Mouse (Mus musculus) spleen, postnatal 36 days (tissue): ENCODE results near the gene Cers3.

Source experiments
- DNase-seq, 2 experiments: peaks; one replicate each; pipeline ENCODE4 v3.0.0; 2022; ENCODE audit warnings: low spot score in 2 of 2, mixed read lengths in 1 of 2

Cers3 gene

DNA sequence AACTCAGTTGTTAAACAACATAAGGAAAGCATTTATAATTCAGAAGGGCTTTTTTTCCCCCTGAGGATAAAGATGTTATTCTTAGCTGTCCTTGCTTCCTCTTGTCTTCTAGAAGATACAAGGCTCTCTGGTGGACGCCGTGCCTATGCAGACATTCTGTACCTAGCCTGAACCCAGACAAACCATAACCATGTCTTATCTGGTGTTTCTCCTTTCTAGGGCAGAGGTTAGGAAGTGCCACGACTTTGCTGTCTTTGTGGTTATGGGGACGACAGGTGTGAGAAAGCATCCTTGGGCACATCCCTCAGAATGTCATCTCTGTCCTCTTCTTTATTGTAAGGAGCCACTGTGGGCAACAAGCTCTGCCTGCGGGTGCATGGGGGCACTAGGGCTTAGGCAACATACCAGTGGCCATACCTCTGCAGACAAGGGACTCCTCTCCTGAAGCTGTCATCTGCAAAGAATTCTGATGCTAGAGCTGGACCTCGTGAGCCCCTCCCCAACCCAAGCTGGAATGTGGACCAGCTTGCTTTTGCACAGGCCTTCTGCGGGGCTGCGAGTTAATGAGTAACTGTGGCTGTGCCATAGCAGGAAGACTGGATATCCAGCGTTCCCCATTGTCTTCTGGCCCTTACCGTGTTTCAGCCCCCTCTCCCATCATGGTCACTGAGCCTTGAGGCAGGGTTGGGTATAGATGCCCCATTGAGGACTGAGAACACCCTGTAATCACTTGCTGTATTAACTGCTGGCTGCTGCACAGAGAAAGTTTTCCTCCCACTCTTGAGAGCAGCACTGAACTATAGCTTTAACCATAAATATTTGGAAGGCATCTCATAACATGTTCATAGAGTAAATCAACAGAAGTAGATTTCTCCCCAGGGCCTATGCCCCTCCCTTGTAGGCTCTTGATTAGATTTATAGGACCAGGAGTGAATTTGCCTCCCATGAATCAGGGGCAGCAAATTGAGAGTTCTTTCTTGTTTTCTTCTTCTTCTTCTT is 36.9 kb downstream of the Cers3 start:
- no peak for DNase-seq

DNA sequence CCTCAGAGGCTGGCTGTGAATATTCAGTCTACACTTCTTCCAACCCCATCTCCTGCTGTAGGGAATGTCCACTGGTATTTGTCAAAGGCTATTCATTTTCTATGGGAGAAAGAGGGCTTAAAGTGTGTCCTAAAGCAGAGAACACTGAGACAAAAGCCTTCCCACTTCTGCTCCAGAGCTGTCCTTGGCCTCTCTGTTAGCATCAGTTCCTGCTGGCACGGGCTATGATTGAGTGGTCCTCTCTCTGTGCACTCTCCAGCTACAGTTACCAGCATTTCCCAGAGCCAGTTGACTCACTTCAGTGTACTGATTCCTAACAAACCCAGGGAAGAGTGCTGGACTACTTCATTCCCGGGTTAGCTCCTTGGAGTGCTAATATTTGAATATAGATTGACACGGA is 43.2 kb downstream of the Cers3 start:
- DNase-seq, result no peak

DNA sequence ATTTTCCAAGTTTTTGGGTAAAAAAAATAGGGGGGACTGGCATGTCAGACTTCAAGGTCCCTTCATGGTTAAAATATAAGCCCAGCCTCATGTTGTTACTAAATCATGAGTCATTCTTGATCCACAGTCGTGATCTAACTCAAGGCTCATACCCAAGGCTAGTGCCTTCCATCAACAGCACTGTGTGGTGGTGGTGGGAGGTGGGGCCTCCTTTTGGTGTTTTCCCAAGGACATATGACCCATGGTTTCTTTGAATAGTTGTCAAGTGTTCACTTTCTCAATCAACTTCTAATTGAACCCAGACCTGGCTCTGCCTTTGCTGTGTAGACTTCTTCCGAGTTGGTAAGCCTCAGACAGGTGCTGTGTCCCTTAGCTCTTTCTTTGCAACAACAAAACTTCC is 44.5 kb downstream of the Cers3 start:
- DNase-seq, result no peak

DNA sequence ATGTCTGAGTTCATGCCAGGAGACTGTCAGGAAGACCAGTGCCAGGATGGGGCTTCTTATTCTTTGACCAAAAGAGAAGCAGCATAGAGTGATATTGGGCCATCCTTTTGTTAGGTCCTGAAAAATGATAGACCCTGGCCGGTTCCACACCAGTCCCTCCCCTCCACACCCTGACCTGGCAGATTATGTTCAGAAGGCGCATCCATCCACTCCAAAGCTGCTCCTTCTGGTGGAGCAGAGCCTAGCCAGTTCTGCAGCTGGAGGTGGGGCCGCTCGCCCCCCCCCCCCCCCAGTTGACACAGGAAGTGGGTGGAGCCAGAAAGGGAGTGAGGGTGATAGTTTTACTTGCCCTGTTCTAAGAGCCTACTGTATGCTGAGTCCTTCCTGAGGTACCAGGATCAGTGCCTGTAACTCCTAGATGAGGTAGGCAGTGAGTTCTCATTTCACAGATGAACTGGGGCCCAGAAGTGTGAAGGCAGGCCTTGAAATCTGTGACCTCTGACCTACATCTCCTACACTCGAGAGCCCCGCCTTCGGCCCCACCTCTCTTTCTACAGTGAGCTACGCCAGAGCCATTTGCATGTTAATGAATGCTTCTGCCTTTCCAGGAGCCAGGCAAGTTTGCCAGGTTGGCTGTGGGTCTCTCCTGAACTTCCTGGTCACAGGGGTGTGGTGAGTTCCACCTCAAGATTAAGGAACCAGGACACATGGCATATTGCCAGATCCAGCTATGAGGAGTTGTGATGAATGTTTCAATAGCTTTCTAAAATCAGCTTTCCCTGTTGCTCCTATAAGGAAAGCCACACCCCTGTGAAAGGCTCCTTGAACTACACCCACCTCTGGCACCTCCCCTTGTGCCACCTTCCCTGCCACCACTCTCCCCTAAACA is 46.8 kb downstream of the Cers3 start:
- no peak for DNase-seq

DNA sequence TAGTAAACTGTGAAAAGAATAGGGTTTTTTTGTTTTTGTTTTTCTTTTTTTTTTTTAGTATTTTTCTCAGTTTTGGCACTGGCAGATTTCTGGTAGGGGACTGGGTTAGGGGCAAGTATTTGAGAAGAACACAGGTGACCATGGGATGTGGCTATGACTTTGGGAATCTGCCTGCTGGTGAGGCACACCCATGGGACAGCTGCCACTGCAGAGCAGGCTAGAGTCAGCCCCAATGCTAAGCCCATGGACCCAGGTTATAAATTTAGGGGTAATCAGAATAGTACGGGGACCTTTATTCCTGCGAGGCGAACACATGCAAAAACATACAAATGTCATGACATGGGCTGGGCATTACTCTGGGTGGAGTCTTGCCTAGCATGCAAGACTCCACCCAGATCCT is 47.7 kb downstream of the Cers3 start:
- DNase-seq, result no peak

DNA sequence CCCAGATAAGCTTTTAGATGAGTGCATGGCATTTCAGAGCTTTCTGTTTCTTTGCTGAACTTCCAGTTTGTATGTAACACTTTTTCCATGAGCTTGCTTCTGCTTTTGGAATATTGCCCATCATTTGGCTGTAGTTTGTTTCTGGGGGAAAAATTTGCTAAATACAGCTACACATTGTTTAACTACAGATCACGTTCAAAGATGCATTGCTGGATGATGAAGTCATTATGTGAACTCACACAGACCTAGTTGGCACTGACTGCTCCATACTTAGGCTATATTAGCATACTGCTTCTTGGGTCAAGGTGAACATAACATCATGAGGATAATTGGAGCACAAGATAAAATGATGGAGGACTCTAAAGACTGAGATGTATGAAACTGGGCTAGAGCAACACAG is 53.6 kb downstream of the Cers3 start:
- no peak for DNase-seq

DNA sequence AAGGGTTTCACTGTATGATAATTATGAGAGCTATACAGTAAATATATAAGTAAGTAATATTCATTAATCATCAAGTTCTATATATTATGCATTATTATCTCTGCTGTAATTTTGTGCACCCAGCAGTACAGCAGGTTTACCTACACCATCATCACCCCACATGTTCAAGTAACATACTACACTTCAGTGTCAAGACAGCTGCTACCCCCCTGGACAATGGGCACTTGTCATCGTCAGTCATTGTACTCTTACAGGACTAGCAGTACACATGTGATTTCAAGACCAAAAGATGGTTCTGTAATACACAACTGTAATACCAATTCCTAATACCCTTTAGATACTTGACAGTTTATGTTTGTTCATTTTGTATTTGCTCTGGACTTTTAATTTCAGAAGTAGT is 54.0 kb downstream of the Cers3 start:
- no peak for DNase-seq

DNA sequence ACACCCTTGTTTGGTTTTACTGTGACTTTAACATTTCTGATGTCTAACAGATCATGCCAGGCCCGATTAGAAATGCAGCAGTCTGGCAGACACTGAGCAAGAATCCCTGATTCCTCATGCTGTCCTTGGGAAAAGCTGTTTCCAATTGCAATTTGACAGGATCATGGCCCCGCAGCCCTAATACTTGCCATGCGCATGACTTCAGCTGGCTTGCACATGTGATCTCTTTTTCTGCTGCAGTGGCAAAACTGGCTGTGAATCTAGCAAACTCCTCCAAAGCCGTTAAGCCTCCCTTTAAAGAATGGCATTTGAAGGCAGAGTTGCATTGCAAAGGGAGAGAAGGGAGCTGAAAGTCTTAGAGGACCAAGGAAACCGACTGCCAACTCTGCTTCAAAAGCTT is 55.5 kb downstream of the Cers3 start:
- no peak for DNase-seq

DNA sequence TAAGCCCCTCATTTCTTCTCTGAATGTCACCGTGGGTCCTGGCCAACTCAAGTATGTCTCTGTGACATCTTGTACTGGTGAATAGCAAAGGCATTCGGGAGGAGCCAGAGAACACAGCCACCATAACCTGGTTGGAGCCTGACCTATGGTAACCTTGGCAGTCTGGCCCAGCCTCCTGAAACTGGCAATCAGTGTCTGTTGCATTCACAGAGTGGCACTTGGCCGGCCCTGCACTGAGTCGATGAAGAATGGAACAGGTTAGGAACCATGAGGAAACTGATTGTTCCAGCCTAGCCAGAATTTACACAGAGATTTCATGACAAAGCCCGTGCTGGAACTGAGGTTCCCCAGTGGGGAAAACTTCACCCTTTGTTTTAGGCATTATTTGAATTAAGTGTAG is 57.5 kb downstream of the Cers3 start:
- DNase-seq, result no peak

DNA sequence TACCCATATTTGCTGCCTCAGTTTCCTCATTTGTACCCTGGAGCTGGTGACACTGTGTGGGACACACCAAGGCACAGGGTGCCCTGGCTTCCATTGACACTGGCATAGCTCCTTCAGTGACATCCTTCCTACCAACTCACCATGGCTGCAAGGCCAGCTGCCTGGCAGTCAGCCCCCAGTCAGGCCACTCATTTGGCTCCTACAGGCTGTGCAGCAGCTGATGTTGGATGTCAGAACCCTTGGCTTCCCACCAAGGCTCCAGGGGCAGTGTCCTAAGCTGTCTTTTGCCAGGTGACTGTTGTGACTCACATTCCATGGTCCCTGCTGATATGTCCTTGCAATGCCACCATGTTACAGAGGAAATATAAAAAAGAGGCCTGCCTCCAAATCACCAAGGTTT is 58.5 kb downstream of the Cers3 start:
- DNase-seq, result no peak

DNA sequence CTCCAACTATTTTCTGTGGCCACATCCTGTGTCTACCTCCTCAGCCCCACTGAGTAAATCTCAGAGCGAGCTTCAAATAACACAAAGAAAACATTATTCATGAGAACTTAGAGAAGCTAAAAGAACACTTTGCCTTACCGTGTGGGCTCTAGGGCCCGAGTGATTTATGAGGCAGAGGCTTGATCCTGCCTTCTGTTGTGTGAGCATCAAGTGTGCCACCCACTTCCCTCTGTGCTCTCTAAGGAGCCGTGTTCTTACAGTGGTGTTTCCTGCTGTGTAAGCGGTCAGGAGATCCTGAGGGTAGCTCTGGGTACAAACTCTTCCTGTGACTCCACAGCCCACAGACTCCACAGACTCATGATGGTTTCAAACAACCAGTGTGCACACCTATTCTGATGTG is 60.5 kb downstream of the Cers3 start:
- DNase-seq, result no peak

DNA sequence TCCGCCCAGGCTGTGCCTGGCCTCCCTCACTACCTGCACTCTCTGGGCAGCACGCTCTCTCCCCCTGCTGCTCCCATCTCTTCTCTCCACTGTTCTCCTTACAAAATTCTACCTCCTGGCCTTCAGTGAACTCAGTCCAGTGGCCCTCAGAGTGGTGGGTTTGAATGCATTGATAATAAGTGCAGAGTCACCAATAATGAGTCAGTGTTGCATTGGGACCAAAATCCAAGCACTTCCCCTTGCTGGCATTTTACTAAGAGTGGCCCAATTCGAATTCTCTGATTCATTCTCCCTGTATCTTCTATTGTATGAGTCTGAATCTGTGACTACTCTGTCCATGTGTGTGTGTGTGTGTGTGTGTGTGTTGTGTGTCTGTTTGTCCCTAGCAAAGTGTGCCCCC is 63.5 kb downstream of the Cers3 start:
- no peak for DNase-seq

DNA sequence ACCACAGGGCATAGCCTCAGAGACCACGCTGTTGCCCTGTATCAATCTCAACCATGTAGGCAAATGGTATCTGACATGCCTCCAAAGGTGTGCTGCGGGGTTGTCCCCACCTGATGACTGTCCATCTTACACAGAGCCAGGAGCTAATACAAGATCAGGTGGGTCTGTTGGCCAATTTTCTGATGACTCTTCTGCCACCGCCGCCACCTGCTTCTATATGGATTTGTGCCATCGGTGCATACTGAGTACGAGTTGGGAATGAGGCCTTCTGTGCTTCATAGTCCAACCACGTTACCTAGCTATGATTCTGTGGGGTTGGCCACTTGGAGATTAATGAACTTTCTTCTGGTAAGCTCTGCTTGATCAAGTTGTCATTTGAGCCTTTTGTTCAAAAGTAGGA is 67.1 kb downstream of the Cers3 start:
- no peak for DNase-seq

DNA sequence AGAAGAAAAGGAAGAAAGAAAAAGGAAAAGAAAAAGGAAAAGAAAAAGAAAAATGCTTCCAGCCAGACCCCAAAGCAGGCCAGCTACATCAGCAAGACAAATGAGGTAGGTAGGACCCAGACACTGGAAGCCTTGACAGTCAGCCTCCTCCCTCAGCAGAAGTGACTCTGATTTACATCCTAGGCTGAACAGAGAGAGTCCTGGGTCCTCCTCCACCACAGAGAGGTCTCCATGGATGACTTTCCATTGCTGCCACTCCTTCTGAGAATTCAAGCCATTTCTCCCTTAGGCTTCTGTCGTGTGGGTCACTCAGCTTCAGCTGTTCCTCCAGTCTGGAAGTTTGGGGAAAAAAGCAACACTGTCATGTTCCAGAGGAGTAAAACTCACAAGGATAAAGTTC is 68.0 kb downstream of the Cers3 start:
- DNase-seq, result no peak

DNA sequence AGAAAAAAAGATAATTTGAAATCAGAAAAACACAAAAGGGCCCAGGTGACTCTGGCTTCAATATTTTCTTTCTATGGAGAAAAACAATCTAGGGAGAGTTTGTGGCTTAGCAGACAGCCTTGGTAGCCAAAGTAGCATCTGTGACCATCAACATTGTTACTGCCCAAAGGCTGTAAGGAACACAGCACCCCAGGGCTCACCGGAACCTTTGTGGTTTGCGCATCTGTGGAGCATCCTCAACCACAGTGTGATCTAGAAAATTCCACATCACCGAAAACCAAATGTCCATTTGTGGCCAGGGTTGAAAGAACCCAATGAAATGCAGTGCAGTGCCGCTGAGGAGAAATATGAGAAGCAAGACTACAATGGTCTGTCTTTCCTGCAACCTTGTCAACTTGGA is 69.0 kb downstream of the Cers3 start:
- no peak for DNase-seq

DNA sequence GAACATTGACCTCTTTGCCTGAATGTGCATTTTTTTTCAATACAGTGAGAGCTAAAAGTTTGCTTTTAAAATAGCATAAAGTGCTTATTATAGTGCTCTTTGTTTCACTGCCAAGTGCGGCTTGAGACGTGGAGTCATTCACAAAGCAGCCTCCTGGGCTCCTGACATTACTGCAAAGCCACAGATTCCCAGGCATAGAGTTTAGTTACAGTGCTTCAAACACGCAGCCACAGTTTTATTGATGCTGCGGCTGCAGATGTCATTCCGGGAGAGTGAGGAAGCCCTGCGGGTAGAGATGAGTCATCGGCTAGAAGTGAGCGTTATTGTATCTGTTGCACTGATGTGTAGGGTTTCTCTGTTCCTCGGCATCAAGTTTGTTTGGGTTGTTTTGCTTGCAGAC is 69.4 kb downstream of the Cers3 start:
- no peak for DNase-seq

DNA sequence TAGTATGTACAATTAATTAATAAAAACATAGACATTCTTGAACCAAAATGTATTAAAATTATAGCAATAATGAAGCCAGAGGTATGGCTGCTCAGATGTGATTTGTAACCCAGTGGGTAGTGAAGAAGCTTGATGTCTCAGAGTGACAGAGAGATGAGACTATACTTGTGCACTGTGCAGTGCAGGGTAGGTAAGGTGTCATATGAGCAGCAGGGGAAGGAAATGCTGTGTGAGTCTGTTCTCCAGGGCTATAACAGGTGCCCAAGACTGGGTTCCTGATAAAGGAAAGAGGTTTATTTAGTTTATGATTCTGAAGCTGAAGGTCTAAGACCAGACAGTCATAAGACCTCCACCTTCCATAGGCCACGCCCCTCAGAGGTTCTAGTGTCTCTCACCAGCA is 69.9 kb downstream of the Cers3 start:
- DNase-seq, result no peak

DNA sequence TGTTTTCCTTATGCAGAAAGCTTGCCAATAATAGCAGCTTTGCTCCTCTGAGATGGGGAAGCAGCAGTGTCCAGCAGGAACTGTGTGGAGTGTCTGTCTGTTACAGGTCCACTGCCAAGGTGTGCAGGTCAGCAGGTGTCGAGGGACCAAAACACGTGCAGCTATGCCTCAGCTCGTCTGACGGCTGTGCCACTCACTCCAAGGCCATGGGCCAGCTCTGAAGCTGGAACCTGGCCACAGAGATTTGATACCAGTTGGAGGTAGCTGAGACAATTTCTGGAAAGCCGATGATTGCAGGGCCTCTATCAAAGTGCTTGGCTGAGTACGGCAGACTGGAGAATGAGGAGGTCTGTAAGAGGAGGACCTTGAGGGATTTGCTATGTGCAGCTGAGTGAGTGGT is 72.2 kb downstream of the Cers3 start:
- DNase-seq, result no peak

DNA sequence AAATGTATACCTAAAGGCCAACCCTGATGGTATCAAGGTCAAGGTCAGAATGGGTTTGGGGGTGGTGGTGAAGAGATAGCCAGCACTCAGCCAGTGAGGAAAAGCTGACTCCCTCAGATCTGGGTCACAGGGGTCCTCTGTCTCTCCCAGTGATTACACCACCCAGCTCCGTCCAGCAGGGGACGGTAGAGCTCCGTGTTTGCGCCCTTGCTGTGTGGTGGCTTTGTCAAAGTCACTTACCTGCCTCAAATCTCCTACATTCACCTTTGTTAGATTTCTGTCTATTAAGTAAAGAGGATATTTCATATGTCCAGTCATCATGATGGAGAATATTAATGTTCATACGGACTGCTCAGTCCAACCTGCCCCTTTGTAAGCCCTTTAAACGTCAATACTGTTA is 76.7 kb downstream of the Cers3 start:
- no peak for DNase-seq

DNA sequence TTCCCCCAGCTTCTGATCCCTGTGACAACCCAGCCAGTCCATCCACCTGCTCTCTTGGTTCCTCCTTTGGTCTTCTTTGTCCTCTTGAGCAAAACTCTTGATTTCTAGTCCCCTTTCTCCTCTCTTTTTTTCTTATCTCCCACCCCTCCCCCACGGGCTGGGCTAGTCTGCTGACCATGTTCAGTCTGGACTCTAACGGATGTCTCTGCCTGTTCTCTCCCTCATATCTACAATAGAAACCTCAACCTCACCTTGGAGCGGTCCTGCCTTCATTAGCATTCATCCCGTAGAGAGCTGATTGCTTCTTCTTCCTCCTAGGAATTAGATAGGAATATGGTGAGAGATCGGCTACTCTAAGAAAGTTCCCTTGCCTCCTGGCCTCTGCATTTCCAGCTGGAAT is 87.5 kb downstream of the Cers3 start:
- DNase-seq, result no peak

DNA sequence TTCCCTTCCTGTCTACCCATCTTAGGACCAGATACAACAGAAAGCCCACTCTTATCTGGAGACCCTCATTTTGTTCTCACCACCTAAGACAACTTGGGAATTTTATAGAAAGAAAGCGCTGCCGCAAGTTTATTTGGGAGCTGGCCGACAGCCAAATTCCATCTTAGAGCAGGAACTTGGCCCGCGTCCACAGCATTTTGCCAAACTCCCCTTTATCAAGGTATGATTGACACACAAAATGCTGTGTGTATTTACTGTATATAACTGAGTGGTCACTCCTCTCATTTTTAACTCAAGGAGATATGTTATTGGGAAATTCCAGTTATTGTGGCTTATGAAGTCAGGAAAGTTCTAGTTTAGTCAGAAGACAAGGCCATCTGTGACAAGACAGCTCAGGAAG is 88.0 kb downstream of the Cers3 start:
- DNase-seq, result no peak

DNA sequence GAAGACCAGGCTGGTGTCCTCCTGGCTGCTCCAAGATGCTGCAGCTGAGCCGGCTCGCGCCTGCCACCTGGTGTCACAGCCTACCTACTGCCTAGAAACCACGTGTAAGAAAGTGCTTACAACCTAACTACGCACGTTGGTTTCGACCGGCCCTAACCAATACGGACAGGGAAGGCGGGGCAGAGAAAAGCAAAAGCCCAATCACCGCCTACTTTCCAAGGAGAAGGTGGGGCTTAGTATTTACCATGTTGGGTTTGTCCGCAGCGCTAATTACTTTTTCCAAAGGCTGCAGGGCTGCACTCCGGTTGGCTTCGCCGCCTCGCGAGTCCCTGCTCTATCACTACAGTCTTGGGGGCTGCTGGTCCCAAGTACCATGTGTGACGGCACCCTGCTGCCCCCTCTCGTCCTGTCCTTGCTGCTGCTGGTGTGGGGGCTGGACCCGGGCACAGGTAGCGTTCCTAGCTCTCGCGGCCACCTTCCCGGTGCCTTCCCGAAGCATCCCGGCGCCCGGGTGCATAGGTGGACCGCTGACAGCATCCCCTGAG is 96.2 kb downstream of the Cers3 start, which contains the start of gene Adamts17:
Adamts17 (plus strand) TSS at position 273 of the 545 bp plus-strand sequence.
- DNase-seq, result peak; percentile 81 to 85
